Mouse (Mus musculus) testis, postnatal 10 days (tissue): Measurements from ENCODE around the gene Rhof.
"Not testable (repeated sequence)": the region's sequence is repeated elsewhere in the genome, so short reads cannot be mapped to it uniquely, and the experiment has no call there.

Experiments used
- DNase-seq: peaks from one replicate; pipeline ENCODE4 v3.0.0; 2021; ENCODE audit warnings: low spot score

The Rhof gene

GRCm38 (mm10) chr5:123067395-123067995, 65.0 kb downstream of the Rhof start:
- no peak for DNase-seq

GRCm38 (mm10) chr5:123064207-123064606, 68.3 kb downstream of the Rhof start:
- peak; percentile 79 for DNase-seq

- DNase-seq = no peak
Measured at GRCm38 (mm10) chr5:123063141-123063540, 69.4 kb downstream of the Rhof start.

- DNase-seq = not testable (repeated sequence)
Measured at GRCm38 (mm10) chr5:123061402-123061749, 71.1 kb downstream of the Rhof start.

GRCm38 (mm10) chr5:123060706-123061401, 71.6 kb downstream of the Rhof start:
- DNase-seq = no peak

- DNase-seq = no peak
Measured at GRCm38 (mm10) chr5:123059757-123060520, 72.6 kb downstream of the Rhof start.

GRCm38 (mm10) chr5:123058251-123059102, 74.0 kb downstream of the Rhof start:
- DNase-seq = no peak

- peak; percentile 98 for DNase-seq
Measured at GRCm38 (mm10) chr5:123057366-123058250, 74.9 kb downstream of the Rhof start.
